Mouse (Mus musculus) neural tube, embryonic 13.5 days (tissue): ENCODE measurements around the gene 1810030O07Rik. TPM values are rescaled to one million over a fixed set of nuclear protein-coding genes. Genes with fewer than 3 reads are reported as not detected.
"Not testable (repeated sequence)": the region's sequence is repeated elsewhere in the genome, so short reads cannot be mapped to it uniquely, and the experiment has no call there.

Experiments used
- ATAC-seq: fragments of 200-750 bp; cut with Nextera tagmentation; 2 replicates; pipeline ENCODE4 v1.8.0; 2017; ENCODE audit warnings: low read depth, mild to moderate bottlenecking, moderate TSS enrichment, moderate library complexity
- H3K27ac ChIP-seq: fragments of 300-500 bp; sonication (generic); replicated peaks from 2 replicates; pipeline ENCODE4 v1.5.1; 2015; ENCODE audit warnings: moderate library complexity, mild to moderate bottlenecking, inconsistent platforms
- H3K27me3 ChIP-seq: fragments of 300-500 bp; sonication (generic); 2 replicates; pipeline ENCODE4 v1.6.1; 2015; ENCODE audit warnings: mild to moderate bottlenecking, inconsistent platforms
- H3K36me3 ChIP-seq: fragments of 300-500 bp; sonication (generic); 2 replicates; pipeline ENCODE4 v1.6.1; 2015; ENCODE audit warnings: mild to moderate bottlenecking, inconsistent platforms
- H3K4me1 ChIP-seq: fragments of 300-500 bp; sonication (generic); replicated peaks from 2 replicates; pipeline ENCODE4 v1.6.1; 2015; ENCODE audit warnings: inconsistent platforms
- H3K4me2 ChIP-seq: fragments of 300-500 bp; sonication (generic); 2 replicates; pipeline ENCODE4 v1.6.1; 2015; ENCODE audit warnings: inconsistent platforms, mild to moderate bottlenecking, moderate library complexity
- H3K4me3 ChIP-seq: fragments of 300-500 bp; sonication (generic); 2 replicates; pipeline ENCODE4 v1.5.1; 2015; ENCODE audit warnings: mild to moderate bottlenecking, inconsistent platforms
- H3K9ac ChIP-seq: fragments of 300-500 bp; sonication (generic); 2 replicates; pipeline ENCODE4 v1.6.1; 2015; ENCODE audit warnings: moderate library complexity, mild to moderate bottlenecking, inconsistent platforms
- H3K9me3 ChIP-seq: fragments of 300-500 bp; sonication (generic); 2 replicates; pipeline ENCODE4 v1.6.1; 2016; ENCODE audit warnings: inconsistent platforms
- WGBS: fragments of 180-500 bp; shearing (Covaris S2); methylation state at CpG from one replicate; pipeline ENCODE4 v1.1.7; 2015; 5-methylcytosine and 5-hydroxymethylcytosine counted together
- polyA plus RNA-seq: library from polyadenylated mRNA; unstranded; fragments of >200 nt; fragmentation: Nextera tagmentation; extraction: Ambion mirVana; gene quantifications from 2 replicates; pipeline ENCODE4 v1.2.1, GENCODE M21; 2015

The 1810030O07Rik gene
- polyA plus RNA-seq, 1 experiment from 2014 or later: 27.5 TPM

DNA sequence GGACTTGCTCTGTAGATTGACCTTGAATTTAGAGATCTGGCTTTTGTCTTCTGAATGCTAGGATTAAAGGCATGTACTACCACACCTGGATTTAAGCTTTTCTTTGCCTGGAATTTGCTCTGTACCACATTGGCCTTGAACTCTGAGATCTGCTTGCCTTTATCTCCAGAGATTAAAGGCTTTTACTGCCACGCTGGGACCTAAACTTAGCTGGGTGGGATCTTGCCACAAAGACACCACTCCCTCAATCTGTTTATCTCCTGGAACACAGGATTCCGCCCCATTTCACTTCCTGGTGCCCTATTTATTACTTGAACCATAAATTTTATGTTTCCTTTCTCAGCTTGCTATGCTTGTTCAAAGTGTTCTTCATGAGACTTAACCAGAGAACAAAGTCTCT lies 62.3 kb downstream of the 1810030O07Rik start:
- H3K9me3 ChIP-seq: no peaks in the 10 kb centered on the region
- no peak overlapping the region for H3K27ac ChIP-seq
- H3K36me3 ChIP-seq: peaks cover 37% of the 10 kb centered on the region
- H3K4me2 ChIP-seq: no peak overlapping the region
- H3K9ac ChIP-seq: no peak overlapping the region
- whole genome bisulfite sequencing: 74% methylated on average over 2 of the region's 2 CpGs
- H3K4me3 ChIP-seq: no peak overlapping the region
- ATAC-seq: no peak
- H3K27me3 ChIP-seq: no peaks in the 10 kb centered on the region
- no peaks in the 10 kb centered on the region for H3K4me1 ChIP-seq

DNA sequence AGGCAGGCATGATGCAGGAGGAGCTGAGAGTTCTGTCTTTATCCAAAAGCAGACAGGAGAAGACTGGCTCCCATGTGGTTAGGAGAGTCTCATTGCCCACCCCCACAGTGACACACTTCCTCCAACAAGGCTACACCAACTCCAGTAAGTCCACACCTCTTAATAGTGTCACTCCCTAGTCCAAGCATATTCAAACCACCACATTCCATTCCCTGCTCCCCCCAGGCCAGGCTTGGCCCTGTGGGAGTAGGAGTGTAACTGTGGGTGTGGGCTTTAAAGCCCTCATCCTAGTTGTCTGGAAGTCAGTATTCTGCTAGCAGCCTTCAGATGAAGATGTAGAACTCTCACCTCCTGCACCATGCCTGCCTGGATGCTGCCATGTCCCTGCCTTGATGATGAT lies 62.9 kb downstream of the 1810030O07Rik start:
- peaks cover 37% of the 10 kb centered on the region for H3K36me3 ChIP-seq
- not testable (repeated sequence) for H3K4me1 ChIP-seq

More for the DNA sequence above, 62.9 kb downstream of the 1810030O07Rik start:
- not testable (repeated sequence) for H3K27me3 ChIP-seq, H3K9me3 ChIP-seq, H3K27ac ChIP-seq, H3K9ac ChIP-seq, H3K4me3 ChIP-seq, H3K4me2 ChIP-seq, ATAC-seq

Other genes with a start within 250 kb of the 1810030O07Rik start
- 172 and 176 TPM in 2 replicates for gene Atp6ap2, start 85.9 kb downstream of the 1810030O07Rik start, polyA plus RNA-seq
- 13.9 and 14.8 TPM in 2 replicates for gene Med14, start 88.4 kb upstream of the 1810030O07Rik start, polyA plus RNA-seq